Mouse (Mus musculus) cerebellum, adult 18-20 months (tissue): ENCODE measurements around the gene Acp7.
"Not testable (repeated sequence)": the region's sequence is repeated elsewhere in the genome, so short reads cannot be mapped to it uniquely, and the experiment has no call there.

ENCODE experiments used
- DNase-seq, 2 experiments: peaks; one replicate each; pipeline ENCODE4 v3.0.0; 2021

The Acp7 gene

DNA sequence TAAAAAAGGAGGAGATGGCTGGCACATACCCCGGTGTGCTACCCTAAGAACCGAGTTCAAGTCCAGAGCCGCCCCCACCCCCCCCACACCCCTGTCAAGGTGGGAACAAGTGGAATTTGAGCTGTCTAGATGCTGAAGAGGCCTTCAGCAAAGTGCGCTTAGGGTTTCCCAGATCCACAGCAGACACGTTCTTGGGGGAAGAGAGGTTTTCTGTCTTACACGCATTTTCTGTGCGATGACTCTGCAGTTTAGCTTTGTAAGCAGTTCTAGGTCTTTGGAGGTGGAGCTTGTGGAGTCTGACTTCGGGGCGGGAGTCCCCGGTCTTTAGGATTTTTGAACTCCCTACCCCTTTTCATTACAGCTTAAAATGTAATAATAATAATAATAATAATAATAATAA lies at the start of gene Acp7:
TSS of gene Acp7 (minus strand) at position 260 of the 400 bp plus-strand sequence.
- no peak for DNase-seq

- DNase-seq = no peak
Measured at GRCm38 (mm10) chr7:28677624-28678023, 46.5 kb upstream of the Acp7 start.

- DNase-seq = no peak
Measured at GRCm38 (mm10) chr7:28676811-28677541, 45.8 kb upstream of the Acp7 start.

DNA sequence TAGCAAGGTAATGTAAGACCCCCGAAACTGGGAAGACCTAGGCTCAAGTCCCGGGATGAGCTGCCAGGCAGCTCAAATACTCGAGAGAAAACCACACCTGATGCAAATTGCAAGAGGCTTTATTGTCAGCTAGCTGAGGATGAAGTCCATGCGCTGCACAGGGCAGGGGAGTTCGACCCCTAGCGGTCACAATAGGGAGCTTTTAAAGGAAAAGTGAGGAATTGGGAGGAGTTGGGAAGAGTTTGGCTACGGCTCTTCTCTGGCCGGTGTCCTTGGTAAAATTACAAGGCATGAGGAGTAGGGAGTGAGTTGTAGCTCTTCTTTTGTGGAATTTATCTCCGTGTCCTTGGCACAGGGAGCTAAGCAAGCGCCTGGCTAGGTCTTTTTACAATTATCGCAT lies 44.6 kb upstream of the Acp7 start:
- DNase-seq = no peak

GRCm38 (mm10) chr7:28674994-28675393 lies 43.9 kb upstream of the Acp7 start:
- DNase-seq = no peak

- not testable (repeated sequence) for DNase-seq
Measured at GRCm38 (mm10) chr7:28672786-28673185, 41.7 kb upstream of the Acp7 start.

DNA sequence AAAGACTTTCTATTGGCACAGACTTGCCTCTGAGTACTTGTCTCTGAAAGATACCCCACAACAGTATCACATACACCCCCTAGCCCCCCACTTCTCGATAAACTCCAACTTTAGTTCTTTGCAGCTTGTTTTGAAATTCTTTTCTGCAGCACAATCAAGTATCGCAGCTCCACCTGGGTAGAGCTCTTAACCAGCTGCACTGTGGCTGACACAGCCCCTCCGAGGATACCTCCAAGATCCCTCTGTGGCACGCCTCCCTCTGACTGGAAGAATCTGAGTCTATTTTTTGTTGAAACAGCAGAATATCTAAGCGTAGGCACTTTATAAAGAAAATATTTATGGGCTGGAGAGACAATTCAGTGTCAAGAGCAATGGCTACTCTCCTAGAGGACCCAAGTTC lies 41.1 kb upstream of the Acp7 start:
- DNase-seq = no peak

GRCm38 (mm10) chr7:28671172-28671571 lies 40.0 kb upstream of the Acp7 start:
- DNase-seq = no peak

- DNase-seq = no peak
Measured at GRCm38 (mm10) chr7:28665620-28666579, 34.8 kb upstream of the Acp7 start.

DNA sequence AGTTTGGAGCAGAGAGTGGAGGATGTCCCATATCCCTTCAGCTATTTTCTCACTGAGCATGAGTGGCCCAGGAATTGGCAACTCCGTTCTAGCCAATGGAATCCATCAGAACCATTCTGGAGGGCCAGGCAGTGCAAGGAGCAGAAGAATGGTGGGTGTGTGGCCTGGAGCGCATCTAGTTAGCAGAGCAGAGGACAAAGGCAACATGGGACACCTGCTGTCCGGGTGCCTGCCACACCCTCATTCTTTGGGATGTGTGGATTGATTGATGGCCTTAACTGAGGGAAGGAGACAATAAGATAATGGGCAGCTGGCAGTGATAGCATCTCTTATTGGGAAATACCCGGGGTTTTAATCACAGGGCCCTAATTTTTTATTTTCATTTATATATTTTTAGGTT lies 25.3 kb upstream of the Acp7 start:
- no peak for DNase-seq

- DNase-seq = no peak
Measured at GRCm38 (mm10) chr7:28651157-28651556, 20.0 kb upstream of the Acp7 start.

DNA sequence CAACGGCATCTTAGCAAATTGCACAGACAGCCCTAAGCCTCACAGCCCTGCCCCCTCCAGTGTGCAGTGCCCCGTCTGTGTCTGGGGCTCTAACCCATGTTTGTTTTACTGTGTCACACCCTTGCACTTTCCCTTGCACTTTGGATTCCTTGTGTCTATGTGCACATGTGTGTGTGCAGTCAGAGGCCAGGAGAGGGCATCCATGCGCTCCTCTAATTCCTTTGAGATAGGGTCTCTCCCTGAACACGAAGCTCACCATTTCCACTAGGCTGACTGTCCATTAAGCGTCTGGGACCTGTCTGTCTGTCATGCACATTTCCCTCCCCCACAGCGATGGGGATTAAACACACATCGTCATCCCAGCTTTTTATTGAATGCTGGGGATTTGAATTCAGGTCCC lies 15.9 kb upstream of the Acp7 start:
- DNase-seq = no peak

DNA sequence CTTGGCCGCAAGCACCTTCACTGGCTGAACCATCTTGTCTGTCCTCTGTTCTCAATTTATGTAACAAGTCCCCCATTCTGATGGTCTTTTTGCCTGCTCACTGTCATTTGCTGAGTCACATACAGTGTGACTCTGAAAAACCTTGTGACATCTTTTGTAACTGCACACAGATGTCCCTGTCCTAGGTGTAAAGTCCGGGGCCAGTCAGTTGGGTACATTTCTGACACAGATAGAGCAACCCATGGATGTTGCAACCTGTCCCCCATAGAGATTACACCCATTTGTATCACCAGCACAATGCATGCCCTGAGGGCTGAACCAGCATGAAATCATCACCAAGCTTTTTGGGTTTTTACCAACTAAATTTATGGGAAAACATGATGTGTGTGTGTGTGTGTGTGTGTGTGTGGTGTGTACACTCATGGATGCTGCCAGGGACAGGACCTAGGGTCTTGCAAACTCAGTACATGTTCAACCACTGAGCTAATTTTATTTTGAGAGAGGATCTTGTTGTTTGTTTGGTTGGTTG lies 14.9 kb upstream of the Acp7 start:
- no peak for DNase-seq

- no peak for DNase-seq
Measured at GRCm38 (mm10) chr7:28645366-28645765, 14.2 kb upstream of the Acp7 start.

DNA sequence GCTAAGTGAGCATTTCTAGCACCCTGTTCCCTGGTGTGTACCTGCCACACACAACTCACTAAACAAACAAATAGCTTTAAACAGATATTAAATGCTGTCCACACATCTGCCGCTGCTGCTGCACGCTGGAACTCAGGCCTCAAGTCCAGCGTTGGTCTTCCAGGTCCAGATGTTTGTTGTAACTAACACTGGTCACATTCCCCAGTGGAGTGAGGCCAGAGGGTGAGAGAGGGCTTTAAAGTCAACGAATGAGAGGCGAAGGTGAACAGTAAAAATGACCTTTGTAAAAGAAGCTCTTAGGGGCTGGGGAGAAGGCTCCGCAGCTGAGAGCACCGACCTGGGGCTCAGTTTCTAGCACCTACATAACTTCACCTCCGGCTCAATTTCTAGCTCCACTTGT lies 10.4 kb upstream of the Acp7 start:
- DNase-seq = no peak

- peak in 1 of 2 experiments; percentile 10 for DNase-seq
Measured at GRCm38 (mm10) chr7:28637511-28637910, 6.4 kb upstream of the Acp7 start.

GRCm38 (mm10) chr7:28634128-28634527 lies 3.0 kb upstream of the Acp7 start:
- DNase-seq = no peak

GRCm38 (mm10) chr7:28624791-28625190 lies 6.3 kb downstream of the Acp7 start:
- DNase-seq = no peak

DNA sequence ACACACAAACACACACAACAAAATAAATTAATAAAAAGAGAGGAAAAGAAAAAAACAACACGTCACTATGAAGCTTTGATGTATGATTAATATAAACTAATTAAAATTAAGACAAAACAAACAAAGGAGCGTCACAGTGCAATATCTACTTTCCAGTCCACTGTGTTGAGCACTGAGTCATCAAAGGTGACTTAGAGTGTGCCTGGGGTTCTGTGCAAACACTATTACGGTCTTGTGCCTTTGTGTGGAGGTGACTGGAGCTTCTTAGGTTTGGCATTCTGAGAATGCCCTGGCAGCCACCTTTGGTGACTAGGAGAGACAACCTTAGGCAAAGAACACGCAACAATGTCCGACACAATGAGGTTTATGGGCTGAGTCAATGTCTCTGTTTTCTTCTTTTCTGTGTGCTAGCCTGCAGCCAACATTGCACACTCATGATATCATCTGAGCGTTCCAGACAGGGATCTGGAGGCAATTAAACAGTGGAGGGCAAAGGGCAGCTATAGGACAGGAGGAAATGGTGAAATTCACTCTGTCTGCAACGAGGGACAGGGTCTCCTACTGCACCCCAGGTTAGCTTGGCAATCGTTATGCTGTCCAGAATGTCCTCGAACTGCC lies 11.9 kb downstream of the Acp7 start:
- DNase-seq = no peak

- no peak for DNase-seq
Measured at GRCm38 (mm10) chr7:28605951-28606350, 25.2 kb downstream of the Acp7 start.

- DNase-seq = not testable (repeated sequence)
Measured at GRCm38 (mm10) chr7:28603788-28604187, 27.3 kb downstream of the Acp7 start.

DNA sequence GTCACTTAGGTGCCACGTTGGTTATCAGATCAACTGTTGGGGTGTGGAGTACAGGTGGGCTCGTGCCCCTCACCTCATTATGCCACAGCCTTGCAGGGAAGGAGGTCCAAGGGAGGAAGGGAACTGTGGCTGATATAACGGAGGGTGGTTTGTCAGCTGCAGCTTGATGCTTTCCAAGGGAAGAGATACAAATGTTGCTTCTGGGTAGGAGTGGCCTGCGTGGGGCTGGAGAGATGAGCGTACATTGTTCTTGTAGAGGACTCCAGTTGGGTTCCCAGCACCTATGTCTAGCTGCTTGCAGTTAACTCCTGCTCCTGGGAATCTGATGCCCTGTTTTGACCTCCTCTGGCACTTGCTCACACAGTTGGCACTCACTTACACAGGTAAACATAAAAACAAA lies 28.0 kb downstream of the Acp7 start:
- no peak for DNase-seq

DNA sequence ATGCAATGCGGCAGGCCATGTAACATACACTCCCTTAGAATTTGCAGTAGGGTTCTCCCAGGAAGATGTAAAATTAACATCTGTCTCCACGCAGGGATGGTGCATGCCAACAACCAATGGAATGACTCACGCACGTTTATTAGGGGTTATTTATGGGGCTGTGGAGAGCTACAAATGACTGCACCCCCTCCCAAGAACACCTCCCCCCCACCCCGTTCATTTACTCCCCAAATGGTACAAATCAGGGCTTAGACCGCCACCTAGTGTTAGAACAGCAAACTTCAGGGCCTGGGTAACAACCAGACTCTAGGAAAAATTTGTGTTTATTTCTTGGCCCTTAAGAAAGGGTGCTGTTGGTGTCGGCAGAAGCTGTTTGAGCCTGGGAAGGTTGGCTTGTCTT lies 29.5 kb downstream of the Acp7 start:
- DNase-seq = peak; percentile 72 to 77
